Mouse (Mus musculus): ENCODE measurements around the gene Tab2. TPM values are rescaled to one million over a fixed set of nuclear protein-coding genes. Genes with fewer than 3 reads are reported as not detected.
"Not testable (repeated sequence)": the region's sequence is repeated elsewhere in the genome, so short reads cannot be mapped to it uniquely, and the experiment has no call there.

Tab2 gene
- total and polyA plus RNA-seq, 2 experiments from 2014 or later = 10.8 to 60.7 TPM

DNA sequence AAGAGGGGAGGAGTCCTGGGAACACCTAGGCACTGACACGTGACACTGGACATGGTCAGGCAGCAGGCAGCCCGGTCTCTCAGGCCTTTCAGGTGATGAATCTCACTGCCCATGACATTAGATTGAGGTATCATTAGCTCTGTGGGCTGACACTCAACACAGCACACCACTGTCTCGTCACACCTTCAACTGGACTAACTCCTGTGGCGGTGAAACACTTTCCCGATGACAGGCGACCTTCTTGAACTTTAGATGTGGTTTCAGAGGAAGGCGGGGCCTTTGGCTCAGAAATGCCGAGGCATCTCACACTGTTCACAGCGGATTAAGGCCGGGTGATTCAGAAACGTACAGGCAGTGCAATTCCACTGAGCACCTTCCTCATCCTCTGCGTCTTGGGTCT, 48.9 kb downstream of the Tab2 start:
- peaks cover 31% of the 10 kb centered on the region for H3K36me3 ChIP-seq (ENCODE audit: insufficient read depth, low read length)
- no peak overlapping the region for H3K4me2 ChIP-seq (ENCODE audit: low read depth, low read length, poor library complexity, severe bottlenecking)
- no peak overlapping the region for H3K4me3 ChIP-seq (ENCODE audit: low read depth, low read length)
- no peaks in the 10 kb centered on the region for H3K9me3 ChIP-seq (ENCODE audit: low read length)
- H3K9ac ChIP-seq (replicated peaks; ENCODE audit: low read length, poor library complexity, severe bottlenecking) = no peak overlapping the region
- H3K27me3 ChIP-seq (ENCODE audit: insufficient read depth, low read length) = no peaks in the 10 kb centered on the region
- 85% methylated on average over 12 of the region's 12 CpGs for WGBS
- H3K27ac ChIP-seq (ENCODE audit: low read depth, low read length) = no peak overlapping the region
- DNase-seq (ENCODE audit: low spot score) (no peak), ATAC-seq (ENCODE audit: low FRiP score) (no peak)
- TF ChIP-seq CTCF (IDR thresholded peaks at IDR 0.05) = no peak
- H3K4me1 ChIP-seq (ENCODE audit: insufficient read depth, low read length) = no peaks in the 10 kb centered on the region

DNA sequence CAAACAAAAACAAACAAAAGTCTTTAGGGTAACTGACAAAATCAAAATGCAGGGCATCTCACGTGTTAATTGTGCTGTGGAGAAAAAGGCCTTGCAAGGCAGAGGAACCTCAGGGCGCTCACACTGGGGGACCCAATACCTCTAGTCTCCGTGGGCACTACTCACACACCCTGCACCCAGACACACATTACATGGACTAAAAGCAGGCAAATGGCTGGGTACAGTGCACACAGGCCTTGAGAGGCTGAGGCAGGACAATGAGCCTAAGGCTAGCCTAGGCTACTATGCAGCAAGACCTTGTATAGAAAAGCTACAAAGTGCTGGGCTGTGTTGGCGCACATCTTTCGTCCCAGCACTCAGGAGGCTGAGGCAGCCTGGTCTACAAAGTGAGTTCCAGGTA, 51.9 kb downstream of the Tab2 start:
- 0 out of 2 replicates have a peak, but pooled peaks have one; percentile 34 for ATAC-seq (ENCODE audit: low FRiP score)

GRCm38 (mm10) chr10:7900719-7901627, 55.1 kb downstream of the Tab2 start:
- H3K9me3 ChIP-seq (ENCODE audit: low read length) = no peaks in the 10 kb centered on the region
- 89% methylated on average over 14 of the region's 14 CpGs for WGBS
- no peak overlapping the region for H3K27ac ChIP-seq (ENCODE audit: low read depth, low read length)
- H3K27me3 ChIP-seq (ENCODE audit: insufficient read depth, low read length) = no peaks in the 10 kb centered on the region
- no peaks in the 10 kb centered on the region for H3K4me1 ChIP-seq (ENCODE audit: insufficient read depth, low read length)
- H3K4me2 ChIP-seq (ENCODE audit: low read depth, low read length, poor library complexity, severe bottlenecking) = no peak overlapping the region
- no peak overlapping the region for H3K9ac ChIP-seq (replicated peaks; ENCODE audit: low read length, poor library complexity, severe bottlenecking)
- H3K4me3 ChIP-seq (ENCODE audit: low read depth, low read length) = no peak overlapping the region
- peaks cover 20% of the 10 kb centered on the region for H3K36me3 ChIP-seq (ENCODE audit: insufficient read depth, low read length)
- ATAC-seq (ENCODE audit: low FRiP score) (no peak), DNase-seq (ENCODE audit: low spot score) (no peak)
- TF ChIP-seq CTCF (IDR thresholded peaks at IDR 0.05) = no peak

More for the DNA sequence above, 51.9 kb downstream of the Tab2 start:
- TF ChIP-seq CTCF (IDR thresholded peaks at IDR 0.05) = no peak
- no peak overlapping the region for H3K27ac ChIP-seq (ENCODE audit: low read depth, low read length)
- DNase-seq (ENCODE audit: low spot score) = no peak
- no peaks in the 10 kb centered on the region for H3K27me3 ChIP-seq (ENCODE audit: insufficient read depth, low read length)
- WGBS = 94% methylated on average over 5 of the region's 5 CpGs
- no peak overlapping the region for H3K9ac ChIP-seq (replicated peaks; ENCODE audit: low read length, poor library complexity, severe bottlenecking)
- no peaks in the 10 kb centered on the region for H3K9me3 ChIP-seq (ENCODE audit: low read length)
- H3K4me2 ChIP-seq (ENCODE audit: low read depth, low read length, poor library complexity, severe bottlenecking) = no peak overlapping the region
- peaks cover 31% of the 10 kb centered on the region for H3K36me3 ChIP-seq (ENCODE audit: insufficient read depth, low read length)
- H3K4me3 ChIP-seq (ENCODE audit: low read depth, low read length) = no peak overlapping the region
- H3K4me1 ChIP-seq (ENCODE audit: insufficient read depth, low read length) = no peaks in the 10 kb centered on the region

GRCm38 (mm10) chr10:7888256-7888868, 67.7 kb downstream of the Tab2 start:
- H3K36me3 ChIP-seq (ENCODE audit: insufficient read depth, low read length) = no peaks in the 10 kb centered on the region

GRCm38 (mm10) chr10:7883524-7883923, 72.5 kb downstream of the Tab2 start:
- WGBS = 3% methylated on average over 5 of the region's 5 CpGs
- ATAC-seq (ENCODE audit: low FRiP score) = peak; percentile 77; the same call in 1 of the 2 replicates
- Histone ChIP-seq H3K27ac (ENCODE audit: low read depth, low read length) (no peak overlapping the region), H3K4me3 (ENCODE audit: low read depth, low read length) (no peak overlapping the region), H3K4me2 (ENCODE audit: low read depth, low read length, poor library complexity, severe bottlenecking) (no peak overlapping the region), H3K27me3 (ENCODE audit: insufficient read depth, low read length) (no peaks in the 10 kb centered on the region), H3K4me1 (ENCODE audit: insufficient read depth, low read length) (no peaks in the 10 kb centered on the region), H3K36me3 (ENCODE audit: insufficient read depth, low read length) (no peaks in the 10 kb centered on the region), H3K9ac (replicated peaks; ENCODE audit: low read length, poor library complexity, severe bottlenecking) (no peak overlapping the region), H3K9me3 (ENCODE audit: low read length) (no peaks in the 10 kb centered on the region)
- TF ChIP-seq CTCF (IDR thresholded peaks at IDR 0.05) = peak; percentile 100
- DNase-seq (ENCODE audit: low spot score) = peak; percentile 80

More at GRCm38 (mm10) chr10:7888256-7888868, 67.7 kb downstream of the Tab2 start:
- H3K9me3 ChIP-seq (ENCODE audit: low read length) = no peaks in the 10 kb centered on the region
- ATAC-seq (ENCODE audit: low FRiP score) (no peak), DNase-seq (ENCODE audit: low spot score) (no peak)
- H3K27ac ChIP-seq (ENCODE audit: low read depth, low read length) = no peak overlapping the region
- no peak overlapping the region for H3K4me2 ChIP-seq (ENCODE audit: low read depth, low read length, poor library complexity, severe bottlenecking)
- no peak overlapping the region for H3K4me3 ChIP-seq (ENCODE audit: low read depth, low read length)
- no peak overlapping the region for H3K9ac ChIP-seq (replicated peaks; ENCODE audit: low read length, poor library complexity, severe bottlenecking)
- H3K27me3 ChIP-seq (ENCODE audit: insufficient read depth, low read length) = no peaks in the 10 kb centered on the region
- TF ChIP-seq CTCF (IDR thresholded peaks at IDR 0.05) = no peak
- 93% methylated on average over 11 of the region's 11 CpGs for WGBS
- H3K4me1 ChIP-seq (ENCODE audit: insufficient read depth, low read length) = no peaks in the 10 kb centered on the region

- no peak overlapping the region for H3K4me2 ChIP-seq (ENCODE audit: low read depth, low read length, poor library complexity, severe bottlenecking)
- DNase-seq (ENCODE audit: low spot score) (no peak), ATAC-seq (ENCODE audit: low FRiP score) (no peak)
- TF ChIP-seq CTCF (IDR thresholded peaks at IDR 0.05) = no peak
- no peak overlapping the region for H3K9ac ChIP-seq (replicated peaks; ENCODE audit: low read length, poor library complexity, severe bottlenecking)
- no peaks in the 10 kb centered on the region for H3K36me3 ChIP-seq (ENCODE audit: insufficient read depth, low read length)
- H3K9me3 ChIP-seq (ENCODE audit: low read length) = no peaks in the 10 kb centered on the region
- H3K27ac ChIP-seq (ENCODE audit: low read depth, low read length) = no peak overlapping the region
- no peak overlapping the region for H3K4me3 ChIP-seq (ENCODE audit: low read depth, low read length)
- no peaks in the 10 kb centered on the region for H3K4me1 ChIP-seq (ENCODE audit: insufficient read depth, low read length)
- 88% methylated on average over 3 of the region's 3 CpGs for WGBS
- H3K27me3 ChIP-seq (ENCODE audit: insufficient read depth, low read length) = no peaks in the 10 kb centered on the region
These were observed 74.1 kb downstream of the Tab2 start for GRCm38 (mm10) chr10:7881971-7882370.

- WGBS = 89% methylated on average over 3 of the region's 3 CpGs
- not testable (repeated sequence) for H3K4me2 ChIP-seq (ENCODE audit: low read depth, low read length, poor library complexity, severe bottlenecking); H3K9ac ChIP-seq (replicated peaks; ENCODE audit: low read length, poor library complexity, severe bottlenecking); H3K4me1 ChIP-seq (ENCODE audit: insufficient read depth, low read length); H3K9me3 ChIP-seq (ENCODE audit: low read length); ATAC-seq (ENCODE audit: low FRiP score); H3K27ac ChIP-seq (ENCODE audit: low read depth, low read length); H3K4me3 ChIP-seq (ENCODE audit: low read depth, low read length); H3K36me3 ChIP-seq (ENCODE audit: insufficient read depth, low read length); H3K27me3 ChIP-seq (ENCODE audit: insufficient read depth, low read length); DNase-seq (ENCODE audit: low spot score)
These were observed 75.7 kb downstream of the Tab2 start for GRCm38 (mm10) chr10:7880283-7880682.
